Mouse (Mus musculus) lung, embryonic 14.5 days (tissue): ENCODE data around the gene Hexdc. TPM values are rescaled to one million over a fixed set of nuclear protein-coding genes. Genes with fewer than 3 reads are reported as not detected.
A peak's percentile ranks its signal among the peaks of the same experiment; 100 is the strongest.

Source experiments
- ATAC-seq: fragments of 200-750 bp; cut with Nextera tagmentation; 2 replicates; pipeline ENCODE4 v1.8.0; 2017; ENCODE audit warnings: mild to moderate bottlenecking, moderate TSS enrichment, moderate library complexity; ENCODE audit not compliant: insufficient read depth
- DNase-seq: peaks from one replicate; pipeline ENCODE4 v3.0.0-alpha.2; 2015
- H3K27ac ChIP-seq: fragments of 300-500 bp; sonication (generic); 2 replicates; pipeline ENCODE4 v1.5.1; 2014; ENCODE audit warnings: low read depth, mild to moderate bottlenecking, moderate library complexity
- H3K27me3 ChIP-seq: fragments of 300-500 bp; sonication (generic); 2 replicates; pipeline ENCODE4 v1.6.1; 2014; ENCODE audit warnings: low read length, control low read depth; ENCODE audit not compliant: insufficient read depth
- H3K36me3 ChIP-seq: fragments of 300-500 bp; sonication (generic); 2 replicates; pipeline ENCODE4 v1.6.1; 2014; ENCODE audit warnings: control low read depth; ENCODE audit not compliant: insufficient read depth
- H3K4me1 ChIP-seq: fragments of 300-500 bp; sonication (generic); 2 replicates; pipeline ENCODE4 v1.6.1; 2014; ENCODE audit warnings: antibody characterized with exemption, control low read depth; ENCODE audit not compliant: insufficient read depth
- H3K4me2 ChIP-seq: fragments of 300-500 bp; sonication (generic); 2 replicates; pipeline ENCODE4 v1.6.1; 2014; ENCODE audit warnings: mild to moderate bottlenecking
- H3K4me3 ChIP-seq: fragments of 300-500 bp; sonication (generic); 2 replicates; pipeline ENCODE4 v1.5.1; 2014; ENCODE audit warnings: low read depth, low read length
- H3K9ac ChIP-seq: fragments of 300-500 bp; sonication (generic); 2 replicates; pipeline ENCODE4 v1.6.1; 2014
- H3K9me3 ChIP-seq: fragments of 300-500 bp; sonication (generic); 2 replicates; pipeline ENCODE4 v1.6.1; 2016; ENCODE audit warnings: low read depth, low read length, control low read depth
- CTCF ChIP-seq: IDR thresholded peaks from 2 replicates; pipeline ENCODE4 v1.5.1; 2016; ENCODE audit warnings: antibody characterized with exemption, low read depth
- WGBS: fragments of 180-500 bp; shearing (Covaris S2); extraction: QIAGEN DNeasy Blood & Tissue Kit; methylation state at CpG from one replicate; pipeline ENCODE4 v1.1.7; 2014; 5-methylcytosine and 5-hydroxymethylcytosine counted together
- polyA plus RNA-seq: library from polyadenylated mRNA; unstranded; fragments of >200 nt; fragmentation: Nextera tagmentation; extraction: Ambion mirVana; gene quantifications from 2 replicates; pipeline ENCODE4 v1.2.1, GENCODE M21; 2014

Hexdc gene
- polyA plus RNA-seq, 1 experiment from 2014 or later: 9.4 TPM

DNA sequence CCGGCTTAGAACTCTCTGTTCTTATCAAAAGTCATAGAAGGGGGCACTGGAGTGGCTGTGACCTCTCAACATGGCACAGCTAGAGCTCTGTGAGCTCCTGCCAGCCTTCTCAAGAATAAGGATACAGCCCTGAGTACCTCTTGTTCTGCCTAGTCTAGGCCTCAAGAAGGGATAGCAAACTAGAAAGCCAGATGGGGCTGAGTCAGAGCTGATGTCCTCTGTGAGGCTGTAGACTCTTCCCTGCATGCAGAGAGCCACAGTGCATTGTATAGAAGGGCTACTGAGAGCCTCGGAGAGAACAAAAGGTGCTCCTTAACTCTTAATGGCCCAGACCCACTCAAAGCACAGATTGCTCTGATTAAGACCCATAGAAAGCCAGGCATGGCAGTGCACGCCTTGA, 30.0 kb upstream of the Hexdc start:
- H3K27ac ChIP-seq: no peak overlapping the region
- no peak overlapping the region for H3K4me2 ChIP-seq
- ATAC-seq (no peak), DNase-seq (no peak)
- no peaks in the 10 kb centered on the region for H3K9me3 ChIP-seq
- WGBS: 40% methylated on average over 3 of the region's 3 CpGs
- TF ChIP-seq CTCF: no peak
- no peak overlapping the region for H3K9ac ChIP-seq
- H3K4me1 ChIP-seq: no peaks in the 10 kb centered on the region
- H3K27me3 ChIP-seq: no peaks in the 10 kb centered on the region
- H3K36me3 ChIP-seq: no peaks in the 10 kb centered on the region
- no peak overlapping the region for H3K4me3 ChIP-seq

DNA sequence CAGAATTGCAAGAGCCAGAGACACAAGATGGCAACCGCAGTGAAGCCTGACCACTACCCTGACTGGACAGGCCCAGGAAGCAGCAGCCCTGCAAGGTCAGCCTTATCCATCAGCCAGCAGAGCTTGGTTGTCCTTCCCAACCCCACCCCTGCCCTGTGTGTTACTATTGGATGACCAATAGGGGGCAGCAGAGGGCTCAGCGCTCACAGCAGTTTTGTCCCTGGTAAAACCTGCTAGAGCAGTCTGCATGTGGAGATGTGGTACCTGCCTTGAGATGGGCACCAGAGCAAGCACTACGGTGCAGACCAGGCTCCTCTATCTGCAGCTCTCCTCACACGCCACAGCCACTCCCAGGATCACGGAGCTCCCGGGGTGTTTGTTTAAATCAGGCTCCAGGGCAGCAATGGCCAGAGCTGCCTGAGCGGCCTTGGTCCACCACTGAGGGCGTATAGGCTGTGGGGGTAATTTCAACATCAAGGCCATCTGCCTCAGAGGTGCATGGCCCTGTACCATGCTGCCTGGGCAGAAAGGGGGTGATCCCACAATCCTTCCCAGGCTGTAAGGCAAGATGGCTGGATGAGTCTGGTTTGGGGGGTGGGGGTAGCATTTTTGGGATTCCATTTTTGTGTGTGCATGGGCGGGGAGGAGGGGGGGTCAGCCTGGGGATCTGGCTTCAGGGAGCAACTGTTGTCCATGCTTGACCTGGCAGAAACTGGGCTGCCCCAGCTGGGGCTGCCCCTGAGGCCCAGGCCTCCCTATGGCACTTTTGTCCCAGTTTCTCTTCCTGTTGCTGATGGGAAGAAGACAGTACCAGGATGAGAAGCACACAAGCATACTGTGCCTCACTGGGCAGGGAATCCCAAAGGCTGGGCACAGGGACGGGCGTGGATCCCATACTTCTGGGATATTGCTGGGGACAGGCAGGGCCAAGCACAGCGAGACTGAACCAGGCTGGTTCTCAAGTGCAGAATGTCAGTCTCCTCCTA, 27.7 kb upstream of the Hexdc start:
- H3K4me1 ChIP-seq: no peaks in the 10 kb centered on the region
- H3K36me3 ChIP-seq: 0 out of 2 replicates have a peak, but pooled peaks cover 4% of the 10 kb centered on the region
- no peaks in the 10 kb centered on the region for H3K27me3 ChIP-seq
- H3K4me2 ChIP-seq: no peak overlapping the region
- H3K27ac ChIP-seq: no peak overlapping the region
- 48% methylated on average over 12 of the region's 12 CpGs for WGBS
- H3K9ac ChIP-seq: no peak overlapping the region
- H3K9me3 ChIP-seq: no peaks in the 10 kb centered on the region
- TF ChIP-seq CTCF: peak; percentile 97
- no peak overlapping the region for H3K4me3 ChIP-seq
- ATAC-seq: peak; percentile 81
- peak; percentile 73 for DNase-seq

DNA sequence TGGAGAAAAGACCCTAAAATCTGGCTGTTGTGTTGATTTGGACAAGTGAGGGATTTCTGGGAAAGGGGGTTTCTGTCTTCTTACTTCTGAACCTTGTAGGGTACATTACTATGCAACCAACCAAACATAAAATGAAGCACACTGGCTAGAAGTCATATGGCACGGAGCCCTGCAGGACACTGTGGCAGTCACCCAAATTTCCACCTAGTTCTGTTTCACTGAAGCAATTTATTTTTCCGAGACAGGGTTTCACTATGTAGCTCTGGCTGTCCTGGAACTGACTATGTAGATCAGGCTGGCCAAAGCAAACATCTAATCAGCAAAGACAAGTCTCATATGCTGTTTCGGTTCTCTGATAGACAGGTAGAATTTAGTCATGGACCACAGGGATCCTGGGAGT, 14.6 kb upstream of the Hexdc start:
- no peak overlapping the region for H3K27ac ChIP-seq
- 78% methylated on average over 3 of the region's 3 CpGs for WGBS
- H3K4me3 ChIP-seq: no peak overlapping the region
- H3K4me1 ChIP-seq: no peaks in the 10 kb centered on the region
- H3K4me2 ChIP-seq: no peak overlapping the region
- ATAC-seq (no peak), DNase-seq (no peak)
- no peaks in the 10 kb centered on the region for H3K36me3 ChIP-seq
- no peaks in the 10 kb centered on the region for H3K9me3 ChIP-seq
- no peaks in the 10 kb centered on the region for H3K27me3 ChIP-seq
- no peak overlapping the region for H3K9ac ChIP-seq
- no peak for TF ChIP-seq CTCF

GRCm38 (mm10) chr11:121192742-121193141, 11.5 kb upstream of the Hexdc start:
- ATAC-seq: no peak
- H3K4me3 ChIP-seq: no peak overlapping the region
- H3K36me3 ChIP-seq: no peaks in the 10 kb centered on the region
- no peaks in the 10 kb centered on the region for H3K4me1 ChIP-seq
- no peaks in the 10 kb centered on the region for H3K27me3 ChIP-seq
- H3K4me2 ChIP-seq: no peak overlapping the region
- H3K27ac ChIP-seq: no peak overlapping the region
- H3K9me3 ChIP-seq: no peaks in the 10 kb centered on the region
- DNase-seq: no peak
- H3K9ac ChIP-seq: no peak overlapping the region
- WGBS: 30% methylated on average over 2 of the region's 2 CpGs
- no peak for TF ChIP-seq CTCF

- ATAC-seq (no peak), DNase-seq (no peak)
- Histone ChIP-seq H3K4me1 (no peaks in the 10 kb centered on the region), H3K27ac (no peak overlapping the region), H3K27me3 (no peaks in the 10 kb centered on the region), H3K9me3 (no peaks in the 10 kb centered on the region), H3K9ac (no peak overlapping the region), H3K36me3 (no peaks in the 10 kb centered on the region), H3K4me2 (no peak overlapping the region), H3K4me3 (no peak overlapping the region)
- WGBS: 66% methylated on average over 3 of the region's 3 CpGs
- no peak for TF ChIP-seq CTCF
These were observed 10.8 kb upstream of the Hexdc start for GRCm38 (mm10) chr11:121193415-121193814.

DNA sequence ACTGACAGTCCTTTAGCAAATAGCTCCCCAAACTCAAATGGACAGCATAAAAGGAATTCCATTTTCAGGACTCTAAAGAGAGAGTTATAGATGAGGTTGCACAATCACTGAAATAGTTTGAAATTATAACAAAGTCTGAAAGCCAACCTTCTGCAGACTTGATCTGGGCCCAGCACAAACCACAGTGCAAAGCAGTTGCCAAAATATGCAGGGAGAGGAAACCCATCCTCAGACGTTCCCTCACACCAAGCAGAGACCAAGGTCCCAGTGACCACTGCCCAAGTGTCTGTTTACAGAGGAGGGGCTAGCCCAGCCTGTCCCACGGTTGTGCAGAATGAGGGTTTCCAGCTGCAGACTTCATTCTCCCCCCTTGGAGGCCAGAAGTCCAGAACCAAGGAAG, 5.6 kb upstream of the Hexdc start:
- no peak for TF ChIP-seq CTCF
- DNase-seq: peak; percentile 57
- H3K27me3 ChIP-seq: no peaks in the 10 kb centered on the region
- no peak overlapping the region for H3K4me3 ChIP-seq
- H3K4me1 ChIP-seq: no peaks in the 10 kb centered on the region
- H3K36me3 ChIP-seq: no peaks in the 10 kb centered on the region
- H3K9ac ChIP-seq: no peak overlapping the region
- peak; percentile 53; the same call in 1 of the 2 replicates for ATAC-seq
- 13% methylated on average over 2 of the region's 2 CpGs for WGBS
- H3K9me3 ChIP-seq: no peaks in the 10 kb centered on the region
- H3K27ac ChIP-seq: peak overlapping the region; percentile 28; the same call in 1 of the 2 replicates
- no peak overlapping the region for H3K4me2 ChIP-seq

GRCm38 (mm10) chr11:121199851-121200250, 4.4 kb upstream of the Hexdc start:
- TF ChIP-seq CTCF: no peak
- H3K9me3 ChIP-seq: no peaks in the 10 kb centered on the region
- H3K9ac ChIP-seq: no peak overlapping the region
- no peaks in the 10 kb centered on the region for H3K36me3 ChIP-seq
- H3K27me3 ChIP-seq: no peaks in the 10 kb centered on the region
- no peaks in the 10 kb centered on the region for H3K4me1 ChIP-seq
- no peak overlapping the region for H3K27ac ChIP-seq
- no peak overlapping the region for H3K4me3 ChIP-seq
- WGBS: 56% methylated on average over 4 of the region's 4 CpGs
- H3K4me2 ChIP-seq: no peak overlapping the region
- DNase-seq (peak; percentile 14), ATAC-seq (no peak)
